In the genomic region with DNA sequence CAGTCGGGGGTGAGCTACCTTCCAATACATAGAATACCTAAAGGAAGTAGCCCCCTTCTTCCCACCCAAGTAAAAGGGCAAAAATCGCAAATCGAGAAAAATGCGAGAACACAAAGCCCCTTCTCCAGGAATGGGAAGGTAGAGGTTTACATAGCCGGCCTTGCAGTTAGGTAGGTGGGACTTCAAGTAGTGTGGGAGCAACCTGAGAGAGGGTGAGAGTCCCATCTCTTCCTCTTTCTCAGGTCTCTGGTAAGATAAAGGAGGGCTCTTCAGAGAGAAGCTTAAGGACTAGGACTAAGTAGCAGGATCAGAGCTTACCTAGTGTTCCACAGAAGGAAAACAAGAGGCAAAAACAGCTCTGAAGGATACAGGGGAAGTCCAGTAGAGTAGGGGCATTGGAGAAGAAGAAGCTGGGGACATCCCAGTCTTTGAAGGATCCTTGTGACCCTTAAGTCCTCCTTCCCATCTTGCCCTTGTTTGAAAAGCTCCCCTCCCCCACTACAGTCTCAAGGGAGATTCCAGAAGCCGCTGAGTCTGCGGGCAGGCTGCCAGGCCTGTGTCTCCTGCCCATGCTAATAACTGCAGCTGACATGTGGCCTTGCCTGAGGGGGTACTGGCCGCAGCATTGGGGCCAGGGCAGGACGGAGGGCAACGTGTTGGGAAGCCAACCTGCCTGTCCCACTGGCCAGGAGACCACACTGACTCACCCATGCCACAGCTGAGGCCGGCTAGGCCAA, we compare ENCODE assay signal across 8 mouse cellular contexts. TPM values are rescaled to one million over a fixed set of nuclear protein-coding genes. Genes with fewer than 3 reads are reported as not detected.
DNase-seq lines count a peak whose midpoint lies in the region; ATAC-seq lines count a peak whose summit lies in the region.

No protein-coding gene starts in this region.

- H3K4me3 ChIP-seq in forebrain, embryonic 14.5 days (ENCODE audit: low read depth, low read length) = no peak overlapping the region
- H3K4me3 ChIP-seq in forebrain, embryonic 12.5 days (replicated peaks) = no peak overlapping the region
- H3K4me3 ChIP-seq in hindbrain, embryonic 13.5 days = no peak overlapping the region
- H3K4me3 ChIP-seq in limb, embryonic 13.5 days = peak overlapping the region; percentile 59; the same call in 1 of the 2 replicates
- no peak overlapping the region; the same call in 1 of the 2 replicates for H3K4me3 ChIP-seq in midbrain, embryonic 16.5 days (ENCODE audit: low read depth, low read length)

- H3K9ac ChIP-seq in forebrain, embryonic 14.5 days (ENCODE audit: low read length) = no peak overlapping the region; the same call in 1 of the 2 replicates
- no peak overlapping the region for H3K9ac ChIP-seq in forebrain, embryonic 12.5 days
- H3K9ac ChIP-seq in hindbrain, embryonic 13.5 days = peak overlapping the region; percentile 46; the same call in 1 of the 2 replicates
- H3K9ac ChIP-seq in limb, embryonic 13.5 days = no peak overlapping the region
- no peak overlapping the region for H3K9ac ChIP-seq in midbrain, embryonic 16.5 days (ENCODE audit: low read depth, low read length)

- DNase-seq in forebrain, embryonic 14.5 days (ENCODE audit: low spot score) = peak; percentile 63
- peak; percentile 95 for DNase-seq in adipocyte (ENCODE audit: low spot score)
- DNase-seq in fibroblast of lung, adult 2 months (ENCODE audit: low read depth) = peak; percentile 78
- DNase-seq in urinary bladder, postnatal 10 days (ENCODE audit: low spot score) = peak; percentile 57

- no peaks in the 10 kb centered on the region for H3K36me3 ChIP-seq in forebrain, embryonic 14.5 days (ENCODE audit: control insufficient read depth, insufficient read depth, low read length)
- no peaks in the 10 kb centered on the region for H3K36me3 ChIP-seq in forebrain, embryonic 12.5 days (replicated peaks)
- no peaks in the 10 kb centered on the region for H3K36me3 ChIP-seq in hindbrain, embryonic 13.5 days
- H3K36me3 ChIP-seq in limb, embryonic 13.5 days = no peaks in the 10 kb centered on the region
- no peaks in the 10 kb centered on the region for H3K36me3 ChIP-seq in midbrain, embryonic 16.5 days (ENCODE audit: control insufficient read depth, insufficient read depth, low read length)

- H3K27ac ChIP-seq in forebrain, embryonic 14.5 days (ENCODE audit: low read depth, low read length) = no peak overlapping the region
- no peak overlapping the region for H3K27ac ChIP-seq in forebrain, embryonic 12.5 days
- peak overlapping the region; percentile 64 for H3K27ac ChIP-seq in hindbrain, embryonic 13.5 days
- H3K27ac ChIP-seq in limb, embryonic 13.5 days = peak overlapping the region; percentile 48
- H3K27ac ChIP-seq in midbrain, embryonic 16.5 days (ENCODE audit: low read length) = no peak overlapping the region

- H3K27me3 ChIP-seq in forebrain, embryonic 14.5 days (replicated peaks; ENCODE audit: control insufficient read depth, insufficient read depth, low read length) = peaks cover 27% of the 10 kb centered on the region
- peaks cover 85% of the 10 kb centered on the region for H3K27me3 ChIP-seq in forebrain, embryonic 12.5 days
- H3K27me3 ChIP-seq in hindbrain, embryonic 13.5 days = peaks cover 60% of the 10 kb centered on the region
- peaks cover 27% of the 10 kb centered on the region for H3K27me3 ChIP-seq in limb, embryonic 13.5 days
- H3K27me3 ChIP-seq in midbrain, embryonic 16.5 days (ENCODE audit: control insufficient read depth, insufficient read depth, low read depth, low read length) = 0 out of 2 replicates have a peak, but pooled peaks cover 3% of the 10 kb centered on the region

- H3K4me2 ChIP-seq in forebrain, embryonic 14.5 days (ENCODE audit: low read length) = no peak overlapping the region
- no peak overlapping the region for H3K4me2 ChIP-seq in forebrain, embryonic 12.5 days
- peak overlapping the region; percentile 30; the same call in 1 of the 2 replicates for H3K4me2 ChIP-seq in hindbrain, embryonic 13.5 days
- H3K4me2 ChIP-seq in limb, embryonic 13.5 days (replicated peaks) = peak overlapping the region; percentile 98
- peak overlapping the region; percentile 100 for H3K4me2 ChIP-seq in midbrain, embryonic 16.5 days (ENCODE audit: low read length)

- peaks cover 44% of the 10 kb centered on the region for H3K4me1 ChIP-seq in forebrain, embryonic 14.5 days (ENCODE audit: control insufficient read depth, insufficient read depth, low read length)
- H3K4me1 ChIP-seq in forebrain, embryonic 12.5 days = peaks cover 72% of the 10 kb centered on the region
- H3K4me1 ChIP-seq in hindbrain, embryonic 13.5 days (replicated peaks) = peaks cover 77% of the 10 kb centered on the region
- peaks cover 80% of the 10 kb centered on the region for H3K4me1 ChIP-seq in limb, embryonic 13.5 days
- H3K4me1 ChIP-seq in midbrain, embryonic 16.5 days (ENCODE audit: control insufficient read depth, insufficient read depth, low read length) = peaks cover 62% of the 10 kb centered on the region

- H3K9me3 ChIP-seq in forebrain, embryonic 14.5 days (replicated peaks; ENCODE audit: control insufficient read depth, low read length) = no peaks in the 10 kb centered on the region
- H3K9me3 ChIP-seq in forebrain, embryonic 12.5 days = no peaks in the 10 kb centered on the region
- no peaks in the 10 kb centered on the region for H3K9me3 ChIP-seq in hindbrain, embryonic 13.5 days
- no peaks in the 10 kb centered on the region for H3K9me3 ChIP-seq in limb, embryonic 13.5 days
- H3K9me3 ChIP-seq in midbrain, embryonic 16.5 days (replicated peaks; ENCODE audit: control insufficient read depth, low read length, poor library complexity, severe bottlenecking) = no peaks in the 10 kb centered on the region

- no peak for ATAC-seq in forebrain, embryonic 14.5 days
- ATAC-seq in forebrain, embryonic 12.5 days (ENCODE audit: low FRiP score) = no peak
- ATAC-seq in hindbrain, embryonic 13.5 days (ENCODE audit: low FRiP score) = no peak
- no peak for ATAC-seq in limb, embryonic 13.5 days (ENCODE audit: low FRiP score, low read depth)
- no peak for ATAC-seq in midbrain, embryonic 16.5 days

- 39% methylated on average over 11 of the region's 11 CpGs for WGBS in forebrain, embryonic 14.5 days
- WGBS in forebrain, embryonic 12.5 days = 39% methylated on average over 11 of the region's 11 CpGs
- WGBS in hindbrain, embryonic 13.5 days = 32% methylated on average over 11 of the region's 11 CpGs
- WGBS in limb, embryonic 13.5 days = 28% methylated on average over 11 of the region's 11 CpGs
- WGBS in midbrain, embryonic 16.5 days = 34% methylated on average over 11 of the region's 11 CpGs

RNA-seq across cellular contexts. Expression of gene Junb, which starts 2.3 kb away (rescaled TPM):
- polyA plus RNA-seq in forebrain, embryonic 14.5 days (2014; fragmentation: Nextera tagmentation; extraction: Ambion mirVana) = 5.0 and 6.5 TPM in 2 replicates
- 4.8 and 4.9 TPM in 2 replicates for polyA plus RNA-seq in forebrain, embryonic 12.5 days (2016; fragmentation: Nextera tagmentation; extraction: Ambion mirVana)
- polyA plus RNA-seq in hindbrain, embryonic 13.5 days (2015; fragmentation: Nextera tagmentation; extraction: Ambion mirVana) = 5.2 and 5.9 TPM in 2 replicates
- 8.2 and 8.4 TPM in 2 replicates for polyA plus RNA-seq in limb, embryonic 13.5 days (2015; fragmentation: Nextera tagmentation; extraction: Ambion mirVana)
- 5.3 TPM in 2 replicates for polyA plus RNA-seq in midbrain, embryonic 16.5 days (2015; fragmentation: Nextera tagmentation; extraction: Ambion mirVana)

RNA-seq across cellular contexts. Expression of gene Hook2, which starts 9.6 kb away (rescaled TPM):
- 13.0 and 20.3 TPM in 2 replicates for polyA plus RNA-seq in forebrain, embryonic 14.5 days (2014; fragmentation: Nextera tagmentation; extraction: Ambion mirVana)
- polyA plus RNA-seq in forebrain, embryonic 12.5 days (2016; fragmentation: Nextera tagmentation; extraction: Ambion mirVana) = 16.1 and 18.2 TPM in 2 replicates
- polyA plus RNA-seq in hindbrain, embryonic 13.5 days (2015; fragmentation: Nextera tagmentation; extraction: Ambion mirVana) = 25.1 and 25.5 TPM in 2 replicates
- 18.6 and 18.8 TPM in 2 replicates for polyA plus RNA-seq in limb, embryonic 13.5 days (2015; fragmentation: Nextera tagmentation; extraction: Ambion mirVana)
- 39.3 and 43.8 TPM in 2 replicates for polyA plus RNA-seq in midbrain, embryonic 16.5 days (2015; fragmentation: Nextera tagmentation; extraction: Ambion mirVana)

RNA-seq across cellular contexts. Expression of gene Rnaseh2a, which starts 11.2 kb away (rescaled TPM):
- polyA plus RNA-seq in forebrain, embryonic 14.5 days (2014; fragmentation: Nextera tagmentation; extraction: Ambion mirVana) = 93.3 and 111 TPM in 2 replicates
- polyA plus RNA-seq in forebrain, embryonic 12.5 days (2016; fragmentation: Nextera tagmentation; extraction: Ambion mirVana) = 117 and 124 TPM in 2 replicates
- polyA plus RNA-seq in hindbrain, embryonic 13.5 days (2015; fragmentation: Nextera tagmentation; extraction: Ambion mirVana) = 61.4 and 62.1 TPM in 2 replicates
- 90.9 and 93.2 TPM in 2 replicates for polyA plus RNA-seq in limb, embryonic 13.5 days (2015; fragmentation: Nextera tagmentation; extraction: Ambion mirVana)
- 47.9 and 51.3 TPM in 2 replicates for polyA plus RNA-seq in midbrain, embryonic 16.5 days (2015; fragmentation: Nextera tagmentation; extraction: Ambion mirVana)

RNA-seq across cellular contexts. Expression of gene Prdx2, which starts 11.4 kb away (rescaled TPM):
- 1,735 and 2,101 TPM in 2 replicates for polyA plus RNA-seq in forebrain, embryonic 14.5 days (2014; fragmentation: Nextera tagmentation; extraction: Ambion mirVana)
- 1,271 and 1,280 TPM in 2 replicates for polyA plus RNA-seq in forebrain, embryonic 12.5 days (2016; fragmentation: Nextera tagmentation; extraction: Ambion mirVana)
- 1,362 and 1,388 TPM in 2 replicates for polyA plus RNA-seq in hindbrain, embryonic 13.5 days (2015; fragmentation: Nextera tagmentation; extraction: Ambion mirVana)
- 961 and 978 TPM in 2 replicates for polyA plus RNA-seq in limb, embryonic 13.5 days (2015; fragmentation: Nextera tagmentation; extraction: Ambion mirVana)
- 1,134 and 1,161 TPM in 2 replicates for polyA plus RNA-seq in midbrain, embryonic 16.5 days (2015; fragmentation: Nextera tagmentation; extraction: Ambion mirVana)

RNA-seq across cellular contexts. Expression of gene Gm49661, which starts 11.6 kb away (rescaled TPM):
- polyA plus RNA-seq in forebrain, embryonic 14.5 days (2014; fragmentation: Nextera tagmentation; extraction: Ambion mirVana) = not detected in 2 replicates
- polyA plus RNA-seq in forebrain, embryonic 12.5 days (2016; fragmentation: Nextera tagmentation; extraction: Ambion mirVana) = not detected in 2 replicates
- polyA plus RNA-seq in hindbrain, embryonic 13.5 days (2015; fragmentation: Nextera tagmentation; extraction: Ambion mirVana) = not detected in 2 replicates
- polyA plus RNA-seq in limb, embryonic 13.5 days (2015; fragmentation: Nextera tagmentation; extraction: Ambion mirVana) = not detected in 2 replicates
- not detected in 2 replicates for polyA plus RNA-seq in midbrain, embryonic 16.5 days (2015; fragmentation: Nextera tagmentation; extraction: Ambion mirVana)

Comparison
In these comparisons a context has a peak if more than half of its experiments do, and no peak if none do; other contexts are left out.
1. H3K27ac ChIP-seq: peak in hindbrain, embryonic 13.5 days (single experiment) and limb, embryonic 13.5 days (single experiment); none in forebrain, embryonic 14.5 days (single experiment), forebrain, embryonic 12.5 days (single experiment) and midbrain, embryonic 16.5 days (single experiment).
2. H3K4me2 ChIP-seq: peak in hindbrain, embryonic 13.5 days (single experiment), limb, embryonic 13.5 days (single experiment) and midbrain, embryonic 16.5 days (single experiment); none in forebrain, embryonic 14.5 days (single experiment) and forebrain, embryonic 12.5 days (single experiment).
3. Peak in every context shown above with its lines, with median percentiles within 50 percentile points of each other: DNase-seq.